Mouse (Mus musculus) heart, postnatal 0 days (tissue): ENCODE data around the gene Adat3.
"Not testable (repeated sequence)": the region's sequence is repeated elsewhere in the genome, so short reads cannot be mapped to it uniquely, and the experiment has no call there.

ENCODE experiments used
- CTCF ChIP-seq: IDR thresholded peaks from 2 replicates; pipeline ENCODE4 v1.5.1; 2016; ENCODE audit warnings: antibody characterized with exemption, control low read depth, low read depth
- EP300 ChIP-seq: IDR thresholded peaks from 2 replicates; pipeline ENCODE4 v1.6.1; 2016; ENCODE audit warnings: antibody characterized with exemption, low read depth

DNA sequence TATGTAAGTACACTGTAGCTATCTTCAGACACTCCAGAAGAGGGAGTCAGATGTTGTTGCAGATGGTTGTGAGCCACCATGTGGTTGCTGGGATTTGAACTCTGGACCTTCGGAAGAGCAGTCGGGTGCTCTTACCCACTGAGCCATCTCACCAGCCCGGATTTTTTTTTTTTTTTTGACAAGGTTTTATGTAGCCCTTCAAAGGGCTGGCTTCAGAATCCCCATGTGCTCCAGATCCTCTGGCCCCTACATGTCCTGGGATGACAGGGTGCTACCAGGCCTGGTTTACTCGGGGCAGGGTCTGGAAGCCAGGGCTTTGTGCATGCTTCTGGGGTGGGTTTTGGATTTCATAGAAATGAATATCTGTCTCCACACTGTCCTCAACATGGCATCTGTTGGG, 3.0 kb downstream of the Adat3 start, which contains the start of gene Gm49322:
- not testable (repeated sequence) for TF ChIP-seq CTCF, EP300
